Mouse (Mus musculus) midbrain, postnatal 0 days (tissue): ENCODE data around the gene Erg. TPM values are rescaled to one million over a fixed set of nuclear protein-coding genes. Genes with fewer than 3 reads are reported as not detected.

Experiments used
- ATAC-seq: fragments of 200-750 bp; cut with Nextera tagmentation; 2 replicates; pipeline ENCODE4 v1.8.0; 2017; ENCODE audit warnings: moderate number of reproducible peaks, mild to moderate bottlenecking, moderate TSS enrichment, moderate library complexity; ENCODE audit not compliant: low FRiP score
- DNase-seq: peaks from one replicate; pipeline ENCODE4 v3.0.0-alpha.2; 2015; ENCODE audit warnings: low spot score
- H3K27ac ChIP-seq: fragments of 300-500 bp; sonication (generic); 2 replicates; pipeline ENCODE4 v1.5.1; 2014; ENCODE audit warnings: low read depth, mild to moderate bottlenecking, low read length, mixed read lengths
- H3K27me3 ChIP-seq: fragments of 300-500 bp; sonication (generic); 2 replicates; pipeline ENCODE4 v1.6.1; 2014; ENCODE audit warnings: low read length, control low read depth, mixed read lengths; ENCODE audit not compliant: insufficient read depth
- H3K36me3 ChIP-seq: fragments of 300-500 bp; sonication (generic); 2 replicates; pipeline ENCODE4 v1.6.1; 2014; ENCODE audit warnings: low read length, control low read depth, mixed read lengths; ENCODE audit not compliant: insufficient read depth
- H3K4me1 ChIP-seq: fragments of 300-500 bp; sonication (generic); 2 replicates; pipeline ENCODE4 v1.6.1; 2014; ENCODE audit warnings: mild to moderate bottlenecking, control low read depth, antibody characterized with exemption, low read length, mixed read lengths; ENCODE audit not compliant: insufficient read depth
- H3K4me2 ChIP-seq: fragments of 300-500 bp; sonication (generic); 2 replicates; pipeline ENCODE4 v1.6.1; 2014; ENCODE audit warnings: low read depth, mild to moderate bottlenecking, low read length, mixed read lengths; ENCODE audit not compliant: poor library complexity, severe bottlenecking
- H3K4me3 ChIP-seq: fragments of 300-500 bp; sonication (generic); 2 replicates; pipeline ENCODE4 v1.5.1; 2014; ENCODE audit warnings: low read depth, mild to moderate bottlenecking, low read length, moderate library complexity
- H3K9ac ChIP-seq: fragments of 300-500 bp; sonication (generic); replicated peaks from 2 replicates; pipeline ENCODE4 v1.6.1; 2014; ENCODE audit warnings: mild to moderate bottlenecking, low read length, moderate library complexity, mixed read lengths; ENCODE audit not compliant: poor library complexity, severe bottlenecking
- H3K9me3 ChIP-seq: fragments of 300-500 bp; sonication (generic); 2 replicates; pipeline ENCODE4 v1.6.1; 2016; ENCODE audit warnings: low read length, control low read depth
- CTCF ChIP-seq: IDR thresholded peaks from 2 replicates; pipeline ENCODE4 v1.5.1; 2016; ENCODE audit warnings: antibody characterized with exemption, mild to moderate bottlenecking
- WGBS: fragments of 180-500 bp; shearing (Covaris S2); extraction: QIAGEN DNeasy Blood & Tissue Kit; methylation state at CpG from one replicate; pipeline ENCODE4 v1.1.7; 2014; 5-methylcytosine and 5-hydroxymethylcytosine counted together
- polyA plus RNA-seq: library from polyadenylated mRNA; unstranded; fragments of >200 nt; fragmentation: Nextera tagmentation; extraction: Ambion mirVana; gene quantifications from 2 replicates; pipeline ENCODE4 v1.2.1, GENCODE M21; 2015
- total RNA-seq: library from RNA; depleted of rRNA; stranded (reverse); fragments of >200 nt; gene quantifications from 2 replicates; pipeline ENCODE4 v1.2.3, GENCODE M21; 2014

Erg gene
- total and polyA plus RNA-seq, 2 experiments from 2014 or later, result 0.89 to 4.8 TPM

- no peak overlapping the region for H3K4me2 ChIP-seq
- 91% methylated on average over 4 of the region's 4 CpGs for WGBS
- H3K4me3 ChIP-seq, result no peak overlapping the region
- no peaks in the 10 kb centered on the region for H3K9me3 ChIP-seq
- H3K9ac ChIP-seq, result no peak overlapping the region
- no peak overlapping the region for H3K27ac ChIP-seq
- no peak for DNase-seq
- 0 out of 2 replicates have a peak, but pooled peaks cover 9% of the 10 kb centered on the region for H3K27me3 ChIP-seq
- H3K36me3 ChIP-seq, result no peaks in the 10 kb centered on the region
- no peak for ATAC-seq
- no peaks in the 10 kb centered on the region for H3K4me1 ChIP-seq
- no peak for TF ChIP-seq CTCF
Observed at GRCm38 (mm10) chr16:95579289-95579688, 7.1 kb downstream of the Erg start.

- DNase-seq (no peak), ATAC-seq (no peak)
- H3K4me2 ChIP-seq, result no peak overlapping the region
- H3K36me3 ChIP-seq, result no peaks in the 10 kb centered on the region
- no peak overlapping the region for H3K9ac ChIP-seq
- H3K9me3 ChIP-seq, result no peaks in the 10 kb centered on the region
- no peak overlapping the region for H3K4me3 ChIP-seq
- no peak overlapping the region for H3K27ac ChIP-seq
- no peaks in the 10 kb centered on the region for H3K4me1 ChIP-seq
- no peak for TF ChIP-seq CTCF
- 68% methylated on average over 13 of the region's 13 CpGs for WGBS
- H3K27me3 ChIP-seq, result no peaks in the 10 kb centered on the region
Observed at GRCm38 (mm10) chr16:95573163-95573562, 13.2 kb downstream of the Erg start.

- 8% methylated on average over 1 of the region's 1 CpGs for WGBS
Observed at GRCm38 (mm10) chr16:95570616-95571015, 15.8 kb downstream of the Erg start.

GRCm38 (mm10) chr16:95556834-95557233 is 29.6 kb downstream of the Erg start:
- Histone ChIP-seq H3K4me3 (no peak overlapping the region), H3K27me3 (no peaks in the 10 kb centered on the region), H3K9ac (no peak overlapping the region), H3K4me1 (no peaks in the 10 kb centered on the region), H3K4me2 (no peak overlapping the region), H3K9me3 (no peaks in the 10 kb centered on the region), H3K27ac (no peak overlapping the region), H3K36me3 (no peaks in the 10 kb centered on the region)
- 73% methylated on average over 4 of the region's 4 CpGs for WGBS
- DNase-seq (no peak), ATAC-seq (no peak)
- no peak for TF ChIP-seq CTCF

More at GRCm38 (mm10) chr16:95570616-95571015, 15.8 kb downstream of the Erg start:
- no peaks in the 10 kb centered on the region for H3K9me3 ChIP-seq
- no peaks in the 10 kb centered on the region for H3K36me3 ChIP-seq
- no peak overlapping the region for H3K27ac ChIP-seq
- no peaks in the 10 kb centered on the region for H3K4me1 ChIP-seq
- H3K4me3 ChIP-seq, result no peak overlapping the region
- peak; percentile 69 for TF ChIP-seq CTCF
- no peak overlapping the region for H3K9ac ChIP-seq
- DNase-seq (peak; percentile 15), ATAC-seq (no peak)
- H3K4me2 ChIP-seq, result no peak overlapping the region
- H3K27me3 ChIP-seq, result no peaks in the 10 kb centered on the region

GRCm38 (mm10) chr16:95553136-95553535 is 33.3 kb downstream of the Erg start:
- no peak overlapping the region for H3K4me3 ChIP-seq
- 78% methylated on average over 2 of the region's 2 CpGs for WGBS
- H3K36me3 ChIP-seq, result no peaks in the 10 kb centered on the region
- TF ChIP-seq CTCF, result no peak
- no peaks in the 10 kb centered on the region for H3K9me3 ChIP-seq
- ATAC-seq (no peak), DNase-seq (no peak)
- no peak overlapping the region for H3K4me2 ChIP-seq
- no peaks in the 10 kb centered on the region for H3K27me3 ChIP-seq
- no peak overlapping the region for H3K27ac ChIP-seq
- H3K4me1 ChIP-seq, result no peaks in the 10 kb centered on the region
- H3K9ac ChIP-seq, result no peak overlapping the region

GRCm38 (mm10) chr16:95552495-95552894 is 33.9 kb downstream of the Erg start:
- ATAC-seq, result no peak
- 50% methylated on average over 16 of the region's 16 CpGs for WGBS
- DNase-seq, result peak; percentile 17

More at GRCm38 (mm10) chr16:95552495-95552894, 33.9 kb downstream of the Erg start:
- Histone ChIP-seq H3K27me3 (no peaks in the 10 kb centered on the region), H3K9me3 (no peaks in the 10 kb centered on the region), H3K27ac (no peak overlapping the region), H3K36me3 (no peaks in the 10 kb centered on the region), H3K4me2 (no peak overlapping the region), H3K4me3 (no peak overlapping the region), H3K4me1 (no peaks in the 10 kb centered on the region), H3K9ac (no peak overlapping the region)
- no peak for TF ChIP-seq CTCF
